Mouse (Mus musculus) T-helper 2 cell (primary cell): Measurements from ENCODE around the gene Ikzf5.

Source experiments
- in situ Hi-C: fragments of 300-600 bp; cut with MboI, MseI; formaldehyde crosslinking; loops from one replicate; pipeline ENCODE4 v1.15.1; 2025; ENCODE audit warnings: high pct_unique_total_duplicates

Ikzf5 gene

GRCm38 (mm10) chr7:131356105-131356504 lies 54.2 kb downstream of the Ikzf5 start:
- in situ Hi-C loops, result loop anchor here (5.0 to 25.0 kb wide), 2 partner anchors 196 to 819 kb away; no protein-coding TSS in a partner anchor

GRCm38 (mm10) chr7:131345856-131346541 lies 64.3 kb downstream of the Ikzf5 start:
- in situ Hi-C loops, result no loop called here
